Mouse (Mus musculus): ENCODE measurements around the gene Nxph1. TPM values are rescaled to one million over a fixed set of nuclear protein-coding genes. Genes with fewer than 3 reads are reported as not detected.

Nxph1 gene
- polyA plus RNA-seq, 1 experiment from 2014 or later, result 12.8 TPM

DNA sequence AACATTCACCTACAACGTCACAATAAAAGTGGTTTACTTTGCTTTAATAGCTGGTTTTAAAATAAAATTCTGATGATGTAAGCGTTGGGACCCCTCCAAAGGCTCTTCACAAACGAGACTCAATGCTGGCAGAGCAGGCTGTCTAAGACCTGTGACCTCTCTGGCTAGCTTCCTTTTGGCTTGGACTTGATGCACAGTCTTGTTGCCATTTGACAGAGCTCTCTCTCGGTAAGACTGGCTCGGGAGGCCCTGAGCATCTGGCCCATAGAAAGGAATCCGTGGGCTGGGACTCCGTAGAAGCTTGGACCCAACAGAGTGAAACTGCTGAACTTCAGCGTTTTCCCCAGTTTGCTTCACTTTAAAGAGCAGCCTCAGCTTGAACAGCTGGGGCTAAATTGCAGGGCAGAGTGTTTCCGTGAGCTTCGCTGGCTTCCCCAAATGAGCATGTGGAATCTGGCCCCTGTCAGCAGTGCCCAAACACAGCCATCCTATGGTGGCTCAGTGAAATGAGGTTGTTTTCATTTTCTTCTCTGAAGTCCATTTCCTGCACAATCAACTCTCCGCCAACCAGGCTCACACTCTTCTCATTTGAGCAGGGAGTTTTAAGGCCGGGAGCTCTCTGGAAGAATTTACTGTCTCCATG lies 48.2 kb downstream of the Nxph1 start:
- Histone ChIP-seq H3K36me3 (replicated peaks) (no peaks in the 10 kb centered on the region), H3K4me2 (no peak overlapping the region), H3K9ac (no peak overlapping the region), H3K27ac (no peak overlapping the region), H3K4me3 (replicated peaks) (no peak overlapping the region), H3K9me3 (no peaks in the 10 kb centered on the region), H3K4me1 (no peaks in the 10 kb centered on the region), H3K27me3 (no peaks in the 10 kb centered on the region)
- 79% methylated on average over 12 of the region's 12 CpGs for WGBS
- ATAC-seq (ENCODE audit: low FRiP score), result no peak

DNA sequence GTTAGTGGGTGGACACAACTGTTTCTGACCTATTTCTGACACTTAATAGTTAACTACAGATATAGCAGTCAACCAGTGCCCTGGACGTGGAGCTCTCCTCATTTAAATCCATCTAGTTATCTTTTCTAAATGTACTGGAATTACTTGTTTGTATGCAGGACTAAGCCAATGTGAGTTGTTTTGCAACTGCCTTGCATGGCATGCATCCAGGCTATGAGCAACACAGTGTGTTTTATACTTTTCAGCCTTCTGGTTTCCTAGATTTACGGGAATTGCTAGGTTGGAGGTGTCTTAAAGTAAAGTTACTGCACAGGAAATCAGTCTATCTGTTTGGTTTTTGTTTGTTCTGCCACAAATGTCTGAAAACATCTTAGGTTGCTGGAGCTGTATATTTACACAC lies 49.1 kb downstream of the Nxph1 start:
- no peak overlapping the region for H3K4me3 ChIP-seq (replicated peaks)
- no peaks in the 10 kb centered on the region for H3K36me3 ChIP-seq (replicated peaks)
- no peak for ATAC-seq (ENCODE audit: low FRiP score)
- H3K27ac ChIP-seq, result no peak overlapping the region
- no peaks in the 10 kb centered on the region for H3K27me3 ChIP-seq
- 87% methylated on average over 2 of the region's 2 CpGs for WGBS
- H3K4me1 ChIP-seq, result no peaks in the 10 kb centered on the region
- no peak overlapping the region for H3K9ac ChIP-seq
- no peaks in the 10 kb centered on the region for H3K9me3 ChIP-seq
- H3K4me2 ChIP-seq, result no peak overlapping the region

DNA sequence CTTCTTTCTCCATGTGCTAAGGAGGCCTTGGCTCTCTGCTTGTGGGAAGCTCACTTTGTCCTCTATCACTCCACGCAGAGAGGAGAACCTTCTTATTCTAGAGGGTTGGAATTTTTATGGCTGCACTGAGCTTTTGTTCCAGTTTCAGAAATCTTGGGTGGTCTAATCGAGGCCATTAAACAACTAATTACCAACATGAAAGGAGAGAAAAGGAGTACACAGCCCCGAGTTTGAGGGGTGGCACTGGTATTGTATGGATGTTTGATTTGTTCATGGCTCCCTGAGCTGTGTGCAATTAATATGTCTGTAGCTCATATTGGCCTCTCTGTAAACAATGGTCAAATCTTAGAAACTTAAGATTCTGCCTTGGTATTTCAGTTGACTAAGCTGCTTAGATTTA lies 54.5 kb downstream of the Nxph1 start:
- H3K9me3 ChIP-seq, result no peaks in the 10 kb centered on the region
- no peaks in the 10 kb centered on the region for H3K27me3 ChIP-seq
- H3K27ac ChIP-seq, result no peak overlapping the region
- H3K4me2 ChIP-seq, result no peak overlapping the region
- 34% methylated on average over 3 of the region's 3 CpGs for WGBS
- H3K4me3 ChIP-seq (replicated peaks), result no peak overlapping the region
- H3K4me1 ChIP-seq, result no peaks in the 10 kb centered on the region
- no peak for ATAC-seq (ENCODE audit: low FRiP score)
- no peak overlapping the region for H3K9ac ChIP-seq
- H3K36me3 ChIP-seq (replicated peaks), result no peaks in the 10 kb centered on the region

DNA sequence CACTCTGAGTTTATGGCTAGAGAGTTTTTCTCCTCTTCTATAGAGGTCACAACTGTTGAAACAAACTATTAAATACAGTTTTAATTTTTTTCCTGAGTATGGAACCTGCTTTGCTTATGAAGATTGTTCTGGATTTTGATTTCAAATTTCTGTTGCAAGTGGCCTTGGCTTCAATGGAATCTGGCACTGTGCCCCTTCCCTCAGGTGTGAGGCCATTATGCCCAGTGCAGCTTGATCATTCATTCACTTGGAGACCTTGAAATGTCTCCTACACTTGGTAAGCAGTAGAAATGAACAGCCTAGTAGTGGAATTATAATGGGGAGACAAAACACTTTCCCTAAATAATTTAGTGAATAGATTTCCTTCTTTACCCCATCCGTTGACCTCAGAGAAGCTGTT lies 78.4 kb downstream of the Nxph1 start:
- 86% methylated on average over 1 of the region's 1 CpGs for WGBS
- Histone ChIP-seq H3K4me3 (replicated peaks) (no peak overlapping the region), H3K36me3 (replicated peaks) (no peaks in the 10 kb centered on the region), H3K4me2 (no peak overlapping the region), H3K9ac (no peak overlapping the region), H3K27ac (no peak overlapping the region), H3K9me3 (no peaks in the 10 kb centered on the region), H3K27me3 (no peaks in the 10 kb centered on the region), H3K4me1 (no peaks in the 10 kb centered on the region)
- ATAC-seq (ENCODE audit: low FRiP score), result no peak

DNA sequence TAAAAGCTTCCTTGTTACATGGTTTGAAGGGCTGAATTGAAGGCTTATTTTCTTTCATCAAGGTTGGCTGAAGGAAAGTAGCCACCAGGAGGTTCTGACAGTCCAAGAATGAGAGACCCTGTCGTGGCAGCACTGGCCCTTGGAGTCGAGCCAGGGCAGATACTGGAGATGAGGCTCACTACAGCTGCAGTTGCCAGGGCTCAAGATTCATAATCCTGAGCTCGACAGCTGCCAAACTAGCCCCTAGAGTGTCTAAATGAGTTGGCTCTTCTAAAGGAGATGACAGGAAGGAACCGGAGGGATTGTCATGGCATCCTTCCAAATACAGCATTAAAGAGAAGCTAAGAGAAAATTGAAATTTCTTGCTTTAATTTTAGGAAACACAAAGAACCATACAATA lies 78.9 kb downstream of the Nxph1 start:
- Histone ChIP-seq H3K4me2 (no peak overlapping the region), H3K9me3 (no peaks in the 10 kb centered on the region), H3K27ac (no peak overlapping the region), H3K27me3 (no peaks in the 10 kb centered on the region), H3K9ac (no peak overlapping the region), H3K4me3 (replicated peaks) (no peak overlapping the region), H3K36me3 (replicated peaks) (no peaks in the 10 kb centered on the region), H3K4me1 (no peaks in the 10 kb centered on the region)
- ATAC-seq (ENCODE audit: low FRiP score), result no peak
- WGBS, result 75% methylated on average over 4 of the region's 4 CpGs

DNA sequence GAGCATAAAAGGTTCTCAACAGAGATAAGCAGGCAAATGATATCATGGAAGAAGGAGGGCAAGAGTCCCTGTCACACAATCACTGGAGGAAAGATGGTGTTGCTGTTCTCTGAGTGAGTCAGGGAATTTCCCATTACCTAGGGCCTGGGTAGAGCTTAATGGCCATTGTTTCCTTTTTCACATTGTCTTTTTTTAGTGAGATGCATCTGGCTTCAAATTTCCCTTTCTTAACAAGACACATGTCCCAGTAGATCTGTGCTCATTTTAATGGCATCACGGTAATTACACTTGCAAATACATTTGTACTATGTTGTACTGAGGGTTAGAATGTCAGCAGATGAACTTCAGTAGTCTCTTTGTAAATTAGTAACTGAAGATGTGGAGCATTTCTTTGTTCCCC lies 80.3 kb downstream of the Nxph1 start:
- Histone ChIP-seq H3K9ac (no peak overlapping the region), H3K4me1 (no peaks in the 10 kb centered on the region), H3K9me3 (no peaks in the 10 kb centered on the region), H3K36me3 (replicated peaks) (no peaks in the 10 kb centered on the region), H3K27ac (no peak overlapping the region), H3K4me2 (no peak overlapping the region), H3K27me3 (no peaks in the 10 kb centered on the region), H3K4me3 (replicated peaks) (no peak overlapping the region)
- ATAC-seq (ENCODE audit: low FRiP score), result no peak
- 74% methylated on average over 1 of the region's 1 CpGs for WGBS

DNA sequence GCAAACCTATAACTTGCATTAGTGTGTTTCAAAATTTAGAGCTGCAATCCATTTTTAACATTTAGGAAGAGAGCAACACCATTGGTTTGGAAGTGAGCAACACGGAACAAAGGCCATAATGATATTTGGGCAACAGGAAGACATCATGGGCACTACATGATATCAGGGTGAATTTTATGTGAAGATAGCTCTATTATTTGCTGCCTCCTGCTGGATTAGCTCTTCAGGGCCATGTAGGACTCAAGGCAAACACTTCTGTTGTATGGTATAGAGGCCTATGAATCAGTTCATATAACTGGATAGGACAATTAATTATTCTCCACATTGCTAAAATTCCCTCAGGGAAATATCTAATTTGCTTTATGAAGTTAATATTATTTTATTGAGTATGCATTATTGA lies 91.1 kb downstream of the Nxph1 start:
- H3K36me3 ChIP-seq (replicated peaks), result no peaks in the 10 kb centered on the region
- H3K4me2 ChIP-seq, result no peak overlapping the region
- no peak overlapping the region for H3K27ac ChIP-seq
- ATAC-seq (ENCODE audit: low FRiP score), result no peak
- H3K27me3 ChIP-seq, result no peaks in the 10 kb centered on the region
- no peaks in the 10 kb centered on the region for H3K4me1 ChIP-seq
- no peaks in the 10 kb centered on the region for H3K9me3 ChIP-seq
- WGBS, result 100% methylated on average over 1 of the region's 1 CpGs
- H3K4me3 ChIP-seq (replicated peaks), result no peak overlapping the region
- H3K9ac ChIP-seq, result no peak overlapping the region

DNA sequence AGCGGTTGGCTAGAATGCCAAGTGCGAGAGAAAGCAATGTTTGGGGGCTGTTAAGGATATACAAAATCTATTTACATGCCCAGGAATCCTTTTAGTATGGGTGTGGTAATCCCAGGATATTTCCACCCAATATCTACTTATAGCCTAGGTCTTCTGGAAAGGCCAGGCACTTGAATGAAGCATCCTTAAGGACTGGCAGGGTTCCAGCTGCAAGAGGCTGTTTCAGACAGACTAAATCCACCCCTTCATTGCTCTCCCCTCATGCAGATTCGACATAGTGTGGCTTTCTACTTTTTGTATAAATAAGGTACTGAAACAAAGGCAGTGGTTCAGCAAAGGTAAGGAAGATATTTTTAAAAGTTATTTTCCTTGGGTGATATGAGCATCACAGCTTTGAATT lies 92.8 kb downstream of the Nxph1 start:
- H3K36me3 ChIP-seq (replicated peaks), result no peaks in the 10 kb centered on the region
- no peak overlapping the region for H3K4me3 ChIP-seq (replicated peaks)
- no peaks in the 10 kb centered on the region for H3K4me1 ChIP-seq
- no peak overlapping the region for H3K27ac ChIP-seq
- 85% methylated on average over 3 of the region's 3 CpGs for WGBS
- no peak for ATAC-seq (ENCODE audit: low FRiP score)
- no peak overlapping the region for H3K4me2 ChIP-seq
- H3K9ac ChIP-seq, result no peak overlapping the region
- H3K27me3 ChIP-seq, result no peaks in the 10 kb centered on the region
- no peaks in the 10 kb centered on the region for H3K9me3 ChIP-seq

DNA sequence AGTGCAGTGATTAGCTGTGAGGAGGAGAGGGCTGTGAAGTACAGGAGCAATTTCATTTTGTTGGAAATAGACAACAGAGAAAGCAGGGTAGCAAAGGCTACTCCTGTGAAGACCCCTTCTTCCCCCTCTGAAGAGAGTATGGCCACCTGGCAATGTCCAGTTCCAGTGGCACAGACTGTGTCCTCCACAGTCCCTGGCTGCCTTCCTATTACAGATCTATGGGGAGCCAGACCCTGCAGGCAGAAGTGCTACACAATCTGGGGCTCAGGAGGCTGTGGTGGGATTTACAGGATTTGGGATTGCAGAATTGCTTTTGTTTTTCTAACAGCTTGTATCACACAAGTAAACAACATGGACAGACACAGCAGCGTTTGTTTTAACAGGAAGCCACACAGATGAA lies 94.2 kb downstream of the Nxph1 start:
- H3K27ac ChIP-seq, result no peak overlapping the region
- H3K9me3 ChIP-seq, result no peaks in the 10 kb centered on the region
- H3K4me3 ChIP-seq (replicated peaks), result no peak overlapping the region
- no peak overlapping the region for H3K4me2 ChIP-seq
- H3K9ac ChIP-seq, result no peak overlapping the region
- no peaks in the 10 kb centered on the region for H3K36me3 ChIP-seq (replicated peaks)
- H3K4me1 ChIP-seq, result no peaks in the 10 kb centered on the region
- ATAC-seq (ENCODE audit: low FRiP score), result no peak
- 25% methylated on average over 1 of the region's 1 CpGs for WGBS
- H3K27me3 ChIP-seq, result no peaks in the 10 kb centered on the region

DNA sequence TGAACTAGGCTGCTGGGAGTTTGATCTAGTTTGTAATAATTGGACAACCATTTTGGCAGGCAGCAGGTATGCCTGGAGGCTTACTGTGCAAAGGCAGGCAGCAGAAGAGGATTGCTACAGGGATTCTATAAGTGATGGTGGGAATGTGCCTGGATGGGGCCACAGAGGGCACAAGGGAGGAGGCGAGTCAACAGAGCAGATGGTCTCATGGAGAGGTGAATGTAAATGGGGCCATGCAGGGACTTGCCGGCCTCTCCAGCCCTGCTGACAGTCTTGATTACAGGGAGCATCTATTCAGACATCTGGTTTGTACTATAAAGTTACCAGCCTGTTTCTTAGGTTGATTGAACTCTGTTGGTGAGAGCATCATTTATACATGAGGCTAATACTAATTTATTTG lies 98.6 kb downstream of the Nxph1 start:
- WGBS, result 59% methylated on average over 2 of the region's 2 CpGs
- Histone ChIP-seq H3K4me2 (no peak overlapping the region), H3K4me3 (replicated peaks) (no peak overlapping the region), H3K9ac (no peak overlapping the region), H3K4me1 (no peaks in the 10 kb centered on the region), H3K27ac (no peak overlapping the region), H3K9me3 (no peaks in the 10 kb centered on the region), H3K36me3 (replicated peaks) (no peaks in the 10 kb centered on the region), H3K27me3 (no peaks in the 10 kb centered on the region)
- no peak for ATAC-seq (ENCODE audit: low FRiP score)

DNA sequence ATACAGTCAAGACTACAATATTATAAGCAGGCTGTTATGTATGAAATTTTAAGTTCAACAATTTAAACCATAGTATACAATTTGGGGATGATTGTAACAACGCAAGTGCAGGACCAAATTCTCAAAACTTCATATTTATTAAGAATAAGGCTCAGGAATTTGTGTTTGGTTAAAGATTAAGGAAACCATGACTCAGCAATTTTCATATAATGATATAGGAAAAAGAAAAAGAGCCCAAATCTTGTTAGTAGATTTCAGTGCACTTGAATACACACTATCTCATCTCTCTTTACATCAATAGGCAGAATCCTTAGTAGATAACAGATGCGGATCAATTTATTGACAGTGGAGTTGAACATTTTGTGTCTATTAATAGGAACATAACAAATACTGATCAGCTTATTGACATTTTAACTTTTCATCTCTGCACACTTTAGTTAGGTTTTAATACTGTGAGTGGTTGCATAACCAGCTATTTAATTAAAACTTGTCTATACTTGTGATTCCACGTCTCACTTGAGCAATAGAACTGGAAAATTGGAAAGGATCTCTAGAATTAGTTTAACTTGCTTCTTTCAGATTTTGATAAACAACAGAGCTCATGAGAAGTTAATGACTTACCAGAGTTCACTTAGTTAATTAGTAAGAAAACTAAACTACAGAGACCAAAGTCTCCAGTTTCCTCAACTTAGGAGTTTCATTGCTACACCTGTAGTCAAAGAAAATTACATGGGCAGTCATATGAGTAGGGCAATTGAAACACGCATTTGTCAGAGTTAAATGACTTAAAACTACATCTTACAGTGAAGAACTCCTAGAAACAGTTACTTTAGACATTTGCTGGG lies 113.3 kb downstream of the Nxph1 start:
- no peak for ATAC-seq (ENCODE audit: low FRiP score)
- no peak overlapping the region for H3K27ac ChIP-seq
- WGBS, result 89% methylated on average over 4 of the region's 4 CpGs
- H3K4me1 ChIP-seq, result peaks cover 6% of the 10 kb centered on the region; the same call in 1 of the 2 replicates
- H3K4me3 ChIP-seq (replicated peaks), result no peak overlapping the region
- H3K9me3 ChIP-seq, result no peaks in the 10 kb centered on the region
- no peaks in the 10 kb centered on the region for H3K36me3 ChIP-seq (replicated peaks)
- no peaks in the 10 kb centered on the region for H3K27me3 ChIP-seq
- H3K9ac ChIP-seq, result no peak overlapping the region
- no peak overlapping the region for H3K4me2 ChIP-seq

DNA sequence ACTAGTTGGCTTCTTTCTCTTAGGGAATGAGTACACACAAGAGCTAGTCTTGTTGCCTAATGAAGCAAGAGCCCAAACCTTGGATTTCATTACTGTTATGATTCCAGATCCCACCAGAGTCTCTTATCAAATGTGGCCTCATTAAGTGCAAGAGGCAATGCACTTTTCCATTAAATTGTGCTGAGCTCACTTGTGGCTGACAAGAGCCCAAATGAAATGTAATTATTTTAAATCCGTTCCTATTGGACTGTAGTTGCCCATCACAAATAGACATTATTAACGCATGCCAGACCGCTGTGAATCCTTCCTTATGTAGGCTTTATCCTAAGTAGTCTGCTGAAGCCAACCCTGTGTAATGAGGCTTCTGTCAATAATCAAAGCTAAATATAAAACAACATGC lies 118.2 kb downstream of the Nxph1 start:
- Histone ChIP-seq H3K4me2 (no peak overlapping the region), H3K4me3 (replicated peaks) (no peak overlapping the region), H3K27me3 (no peaks in the 10 kb centered on the region), H3K36me3 (replicated peaks) (no peaks in the 10 kb centered on the region), H3K27ac (no peak overlapping the region), H3K9me3 (no peaks in the 10 kb centered on the region), H3K9ac (no peak overlapping the region), H3K4me1 (peaks cover 8% of the 10 kb centered on the region; the same call in 1 of the 2 replicates)
- WGBS, result 34% methylated on average over 3 of the region's 3 CpGs
- ATAC-seq (ENCODE audit: low FRiP score), result peak; percentile 59; the same call in 1 of the 2 replicates

DNA sequence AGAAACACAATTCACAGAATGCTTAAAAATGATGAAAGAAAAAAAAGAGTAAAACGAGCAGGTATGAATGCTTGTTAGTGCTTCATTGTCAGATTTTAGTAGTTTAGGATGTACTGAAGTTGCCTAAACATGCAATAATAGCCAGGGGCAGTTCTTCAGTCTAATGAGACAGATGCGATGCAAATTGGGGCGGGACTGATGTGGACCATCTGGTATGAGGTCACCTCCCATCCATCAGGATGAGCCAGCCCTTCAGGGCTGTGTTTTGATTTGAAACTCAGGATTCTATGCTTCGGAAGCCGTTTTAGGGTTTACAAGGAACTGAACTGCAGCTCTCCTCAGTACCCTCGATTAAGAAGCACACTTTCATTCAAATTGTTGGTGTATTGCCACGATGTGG lies 121.7 kb downstream of the Nxph1 start:
- H3K27ac ChIP-seq, result no peak overlapping the region
- H3K36me3 ChIP-seq (replicated peaks), result no peaks in the 10 kb centered on the region
- H3K4me2 ChIP-seq, result no peak overlapping the region
- ATAC-seq (ENCODE audit: low FRiP score), result 0 out of 2 replicates have a peak, but pooled peaks have one; percentile 39
- peaks cover 6% of the 10 kb centered on the region; the same call in 1 of the 2 replicates for H3K4me1 ChIP-seq
- no peak overlapping the region for H3K9ac ChIP-seq
- no peak overlapping the region for H3K4me3 ChIP-seq (replicated peaks)
- 71% methylated on average over 7 of the region's 7 CpGs for WGBS
- no peaks in the 10 kb centered on the region for H3K27me3 ChIP-seq
- H3K9me3 ChIP-seq, result no peaks in the 10 kb centered on the region

All from forebrain, embryonic 12.5 days (tissue).